Mouse (Mus musculus): ENCODE results near the gene Necab3.

DNA sequence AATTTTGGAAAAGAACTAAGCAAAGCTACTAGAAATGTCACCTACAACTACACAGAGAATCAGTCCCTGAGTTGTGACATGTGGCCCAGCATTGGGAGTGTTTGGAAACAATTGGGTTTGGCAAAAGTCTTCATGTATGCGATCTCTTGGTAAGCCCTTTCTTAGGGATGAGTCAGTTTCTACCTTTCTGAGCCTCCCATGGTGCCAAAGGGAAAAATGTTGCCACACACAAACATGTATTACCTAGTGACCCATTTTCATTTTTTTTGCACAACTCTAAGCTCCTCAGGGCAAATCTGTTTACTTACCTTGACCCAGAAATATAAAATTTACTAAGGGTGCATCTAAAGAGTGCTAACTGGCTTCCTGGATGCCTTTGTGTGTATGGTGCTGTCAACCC, 48.3 kb upstream of the Necab3 start:
- no peak for TF ChIP-seq POLR2A (IDR thresholded peaks at IDR 0.05; ENCODE audit: borderline replicate concordance, insufficient read depth, low read length)
- TF ChIP-seq CTCF (IDR thresholded peaks at IDR 0.05; ENCODE audit: borderline replicate concordance, insufficient read depth, low read depth, low read length): no peak
